Mouse (Mus musculus) right cerebral cortex, adult 18-20 months (tissue): ENCODE data around the gene Aspscr1.

Experiments used
- DNase-seq: peaks from one replicate; pipeline ENCODE4 v3.0.0; 2022; ENCODE audit warnings: mixed read lengths

Gene Aspscr1

GRCm38 (mm10) chr11:120672687-120673593, at the start of gene Aspscr1:
Aspscr1 (plus strand) TSS chr11:120672973.
- DNase-seq = peak; percentile 95

- DNase-seq = peak; percentile 61
Observed at GRCm38 (mm10) chr11:120623961-120624679, 48.7 kb upstream of the Aspscr1 start.

GRCm38 (mm10) chr11:120624680-120625111, 48.1 kb upstream of the Aspscr1 start:
- DNase-seq = peak; percentile 91

- DNase-seq = no peak
Observed at GRCm38 (mm10) chr11:120625152-120625775, 47.5 kb upstream of the Aspscr1 start, which contains the start of gene Sirt7. Sirt7 (minus strand) TSS chr11:120625240.

- no peak for DNase-seq
Observed at GRCm38 (mm10) chr11:120626785-120627467, 45.8 kb upstream of the Aspscr1 start.

- DNase-seq = no peak
Observed at GRCm38 (mm10) chr11:120627468-120628300, 45.1 kb upstream of the Aspscr1 start.

- no peak for DNase-seq
Observed at GRCm38 (mm10) chr11:120628601-120629340, 44.0 kb upstream of the Aspscr1 start.

GRCm38 (mm10) chr11:120629341-120629730, 43.4 kb upstream of the Aspscr1 start:
- peak; percentile 49 for DNase-seq

- no peak for DNase-seq
Observed at GRCm38 (mm10) chr11:120629911-120630310, 42.9 kb upstream of the Aspscr1 start.

GRCm38 (mm10) chr11:120630401-120630871, 42.3 kb upstream of the Aspscr1 start:
- DNase-seq = no peak

GRCm38 (mm10) chr11:120630881-120631725, 41.7 kb upstream of the Aspscr1 start:
- no peak for DNase-seq

GRCm38 (mm10) chr11:120631726-120632448, 40.9 kb upstream of the Aspscr1 start:
- DNase-seq = no peak

- peak; percentile 57 for DNase-seq
Observed at GRCm38 (mm10) chr11:120632559-120633519, 39.9 kb upstream of the Aspscr1 start.

- DNase-seq = peak; percentile 94
Observed at GRCm38 (mm10) chr11:120633520-120634343, 39.0 kb upstream of the Aspscr1 start, which contains the start of gene Mafg. Mafg (minus strand) TSS chr11:120633600.

GRCm38 (mm10) chr11:120634810-120635209, 38.0 kb upstream of the Aspscr1 start:
- DNase-seq = no peak

GRCm38 (mm10) chr11:120641255-120641654, 31.5 kb upstream of the Aspscr1 start:
- DNase-seq = no peak

- no peak for DNase-seq
Observed at GRCm38 (mm10) chr11:120641869-120642268, 30.9 kb upstream of the Aspscr1 start.
